Mouse (Mus musculus) ES-Bruce4 (cell line): ENCODE data around the gene Cemip.

Experiments
- CTCF ChIP-seq: IDR thresholded peaks from one replicate; pipeline ENCODE4 v1.8.1; 2011; ENCODE audit warnings: low read depth, low read length
- POLR2A ChIP-seq: IDR thresholded peaks from one replicate; pipeline ENCODE4 v1.8.1; 2011; ENCODE audit warnings: low read length; ENCODE audit not compliant: insufficient read depth

DNA sequence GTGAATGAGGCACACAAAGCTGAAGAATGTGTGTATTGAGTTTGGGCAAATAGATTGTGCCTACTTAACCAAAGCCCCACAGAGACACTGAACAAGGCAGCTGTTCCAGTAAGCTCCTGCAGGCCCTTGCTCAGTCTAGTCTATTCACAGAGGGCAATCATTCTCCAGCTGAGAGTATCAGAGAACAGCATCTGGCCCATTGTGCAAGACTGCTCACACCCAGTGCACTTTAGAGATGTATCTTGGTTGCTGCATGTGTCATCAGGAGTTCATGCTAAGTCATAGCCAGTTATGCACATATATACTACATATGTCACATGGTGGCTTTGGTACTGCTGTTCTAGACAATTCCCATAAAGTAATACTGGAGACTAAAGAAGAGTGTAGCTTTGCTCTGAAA lies 66.9 kb downstream of the Cemip start:
- TF ChIP-seq CTCF, result no peak
- no peak for TF ChIP-seq POLR2A
